Mouse (Mus musculus): ENCODE data around the gene Cct8l1. TPM values are rescaled to one million over a fixed set of nuclear protein-coding genes. Genes with fewer than 3 reads are reported as not detected.
A peak's percentile ranks its signal among the peaks of the same experiment; 100 is the strongest.

Cct8l1 gene
- polyA plus RNA-seq, 1 experiment from 2014 or later = not detected

DNA sequence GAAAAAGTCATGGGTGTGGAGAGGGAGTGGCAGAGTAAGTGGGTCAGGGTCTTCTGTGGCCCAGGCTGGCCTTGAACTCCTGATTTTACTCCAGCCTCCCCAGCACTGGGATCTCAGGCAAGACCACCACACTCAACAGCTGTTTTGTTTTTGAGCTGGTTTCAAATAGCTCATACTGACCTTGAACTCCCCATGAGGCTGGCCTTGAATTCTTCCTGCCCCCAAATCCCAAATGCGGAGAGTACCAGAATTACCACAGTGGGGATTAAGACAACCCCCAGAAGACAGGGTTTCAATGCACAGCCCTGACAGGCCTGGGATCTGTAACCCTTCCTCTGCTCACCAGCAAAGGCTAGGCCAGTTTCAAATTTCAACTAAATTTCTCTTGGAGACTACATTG, 12.1 kb downstream of the Cct8l1 start:
- H3K27ac ChIP-seq (ENCODE audit: low read depth) = no peak overlapping the region
- no peaks in the 10 kb centered on the region for H3K9me3 ChIP-seq (ENCODE audit: low read length)
- no peaks in the 10 kb centered on the region for H3K36me3 ChIP-seq (replicated peaks; ENCODE audit: insufficient read depth, low read length)
- no peak overlapping the region for H3K4me2 ChIP-seq (ENCODE audit: low read depth, low read length)
- DNase-seq (no peak), ATAC-seq (no peak)
- H3K9ac ChIP-seq (replicated peaks) = no peak overlapping the region
- H3K4me3 ChIP-seq (ENCODE audit: low read depth, low read length) = no peak overlapping the region
- H3K27me3 ChIP-seq (ENCODE audit: insufficient read depth, low read length) = no peaks in the 10 kb centered on the region
- TF ChIP-seq EP300 (IDR thresholded peaks at IDR 0.05; ENCODE audit: low read depth) = no peak
- TF ChIP-seq CTCF (IDR thresholded peaks at IDR 0.05; ENCODE audit: low read depth) = no peak
- H3K4me1 ChIP-seq (ENCODE audit: insufficient read depth) = peaks cover 22% of the 10 kb centered on the region
- WGBS (ENCODE audit: insufficient replicate concordance) = 71% methylated on average over 1 of the region's 1 CpGs

DNA sequence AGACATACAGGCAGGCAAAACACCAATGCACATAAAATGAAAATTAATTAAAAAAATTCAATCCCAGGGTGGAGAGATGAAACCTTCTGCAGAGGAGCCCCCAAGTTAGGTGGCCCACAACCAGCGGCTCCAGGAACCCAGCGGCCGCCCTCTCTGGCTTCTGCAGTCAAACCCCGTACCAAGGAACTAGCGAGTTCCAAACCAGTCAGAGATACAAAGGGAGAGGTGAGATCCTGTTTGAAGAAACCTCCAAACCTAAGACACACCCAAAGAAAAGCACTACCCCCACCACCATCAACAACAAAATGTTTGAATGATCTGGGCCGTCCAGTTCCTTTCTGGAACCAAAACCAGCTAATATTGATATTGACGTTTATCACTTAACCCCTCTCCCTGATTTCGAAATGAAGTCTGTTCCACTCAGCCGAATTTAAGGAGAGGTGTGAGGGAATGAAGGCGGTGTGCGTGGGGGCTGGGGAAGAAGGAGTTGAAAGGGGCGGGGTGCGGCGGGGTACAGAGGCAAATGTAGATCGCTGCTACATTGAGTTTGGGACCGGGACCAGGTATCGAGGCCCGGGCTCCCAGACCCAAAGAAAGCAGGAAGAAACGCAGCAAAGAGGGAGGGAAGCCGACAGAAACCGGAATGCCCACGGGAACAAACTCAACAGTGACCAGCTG, 13.1 kb downstream of the Cct8l1 start:
- H3K27me3 ChIP-seq (ENCODE audit: insufficient read depth, low read length) = no peaks in the 10 kb centered on the region
- 11% methylated on average over 22 of the region's 22 CpGs for WGBS (ENCODE audit: insufficient replicate concordance)
- DNase-seq (no peak), ATAC-seq (peak; percentile 18)
- no peak for TF ChIP-seq EP300 (IDR thresholded peaks at IDR 0.05; ENCODE audit: low read depth)
- TF ChIP-seq CTCF (IDR thresholded peaks at IDR 0.05; ENCODE audit: low read depth) = no peak
- H3K36me3 ChIP-seq (replicated peaks; ENCODE audit: insufficient read depth, low read length) = no peaks in the 10 kb centered on the region
- H3K9ac ChIP-seq (replicated peaks) = peak overlapping the region; percentile 73
- H3K9me3 ChIP-seq (ENCODE audit: low read length) = no peaks in the 10 kb centered on the region
- H3K4me2 ChIP-seq (ENCODE audit: low read depth, low read length) = peak overlapping the region; percentile 80
- H3K4me1 ChIP-seq (ENCODE audit: insufficient read depth) = peaks cover 22% of the 10 kb centered on the region
- peak overlapping the region; percentile 76 for H3K4me3 ChIP-seq (ENCODE audit: low read depth, low read length)
- peak overlapping the region; percentile 92 for H3K27ac ChIP-seq (ENCODE audit: low read depth)

DNA sequence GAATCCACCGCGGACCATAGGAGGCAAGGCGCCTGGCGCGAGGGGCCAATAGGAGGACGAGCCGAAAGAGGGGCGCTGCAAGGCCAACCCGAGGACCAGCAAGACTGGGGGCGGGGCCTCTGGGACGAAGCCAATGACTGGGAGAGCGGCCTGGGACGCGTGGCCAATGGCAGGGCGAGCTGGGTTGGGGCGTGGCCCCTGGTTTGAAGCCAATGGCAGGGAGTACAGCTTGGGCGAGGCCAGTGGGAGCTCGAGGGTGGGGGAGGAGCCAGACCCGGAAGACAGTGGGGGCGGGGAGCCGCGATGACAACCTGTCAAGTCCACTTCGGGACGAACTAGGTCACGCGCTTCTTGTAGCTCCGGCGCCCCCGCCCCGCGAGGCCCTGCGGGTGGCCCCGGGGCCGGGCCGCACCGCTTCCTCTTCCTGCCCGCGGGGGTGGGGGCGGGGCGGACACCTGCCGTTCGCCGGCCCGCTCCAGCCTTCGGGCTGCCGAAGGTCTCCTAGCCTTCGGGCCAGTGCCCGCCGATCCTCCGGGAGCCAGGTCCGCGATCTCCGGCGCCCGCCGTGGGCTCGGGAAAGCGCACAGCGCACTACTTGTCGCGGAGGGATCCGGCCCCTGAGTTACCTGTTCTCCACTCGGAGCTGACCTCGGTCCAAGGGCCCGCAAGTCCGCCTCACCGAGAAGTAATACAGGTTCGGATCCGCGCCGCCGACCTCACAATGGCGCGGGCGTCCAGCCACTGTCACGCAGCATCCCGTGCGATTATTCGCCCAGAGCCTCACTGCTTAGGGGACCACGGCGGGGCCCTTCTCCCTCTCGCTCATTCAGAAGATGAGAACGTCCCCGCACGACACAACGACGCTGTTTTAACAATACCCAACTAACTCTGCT, 13.9 kb downstream of the Cct8l1 start:
- Histone ChIP-seq H3K9ac (replicated peaks) (peak overlapping the region; percentile 87), H3K36me3 (replicated peaks; ENCODE audit: insufficient read depth, low read length) (no peaks in the 10 kb centered on the region), H3K27me3 (ENCODE audit: insufficient read depth, low read length) (no peaks in the 10 kb centered on the region), H3K27ac (ENCODE audit: low read depth) (peak overlapping the region; percentile 100), H3K4me1 (ENCODE audit: insufficient read depth) (peaks cover 22% of the 10 kb centered on the region), H3K4me2 (ENCODE audit: low read depth, low read length) (peak overlapping the region; percentile 80), H3K9me3 (ENCODE audit: low read length) (no peaks in the 10 kb centered on the region), H3K4me3 (ENCODE audit: low read depth, low read length) (peak overlapping the region; percentile 76)
- TF ChIP-seq EP300 (IDR thresholded peaks at IDR 0.05; ENCODE audit: low read depth) (no peak), CTCF (IDR thresholded peaks at IDR 0.05; ENCODE audit: low read depth) (peak; percentile 38)
- ATAC-seq (peak; percentile 98), DNase-seq (peak; percentile 100)
- under 1% methylated on average over 71 of the region's 87 CpGs for WGBS (ENCODE audit: insufficient replicate concordance)

DNA sequence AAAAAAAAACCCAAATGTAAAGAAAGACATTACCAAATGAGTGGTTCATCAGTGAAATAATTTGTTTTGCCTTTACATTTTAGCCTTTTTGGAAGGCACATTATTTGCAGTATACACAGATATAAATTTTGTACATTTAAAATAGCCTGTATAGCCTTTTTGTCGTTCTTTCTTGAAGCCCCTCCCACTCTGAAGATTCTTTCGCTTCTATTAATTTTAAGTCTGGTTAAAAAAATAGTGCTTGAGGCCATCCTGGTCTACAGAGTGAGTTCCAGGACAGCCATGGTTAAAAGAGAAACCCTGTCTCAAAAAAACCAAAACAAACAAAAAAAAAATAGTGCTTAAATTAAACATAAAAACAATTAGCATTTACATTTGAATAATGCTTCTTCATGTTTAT, 14.8 kb downstream of the Cct8l1 start:
- H3K36me3 ChIP-seq (replicated peaks; ENCODE audit: insufficient read depth, low read length) = no peaks in the 10 kb centered on the region
- peaks cover 22% of the 10 kb centered on the region for H3K4me1 ChIP-seq (ENCODE audit: insufficient read depth)
- peak overlapping the region; percentile 76 for H3K4me3 ChIP-seq (ENCODE audit: low read depth, low read length)
- ATAC-seq (no peak), DNase-seq (no peak)
- H3K4me2 ChIP-seq (ENCODE audit: low read depth, low read length) = peak overlapping the region; percentile 76
- H3K9me3 ChIP-seq (ENCODE audit: low read length) = no peaks in the 10 kb centered on the region
- TF ChIP-seq EP300 (IDR thresholded peaks at IDR 0.05; ENCODE audit: low read depth) (no peak), CTCF (IDR thresholded peaks at IDR 0.05; ENCODE audit: low read depth) (no peak)
- peak overlapping the region; percentile 87 for H3K9ac ChIP-seq (replicated peaks)
- no peaks in the 10 kb centered on the region for H3K27me3 ChIP-seq (ENCODE audit: insufficient read depth, low read length)
- WGBS (ENCODE audit: insufficient replicate concordance) = 4% methylated on average over 2 of the region's 2 CpGs
- H3K27ac ChIP-seq (ENCODE audit: low read depth) = peak overlapping the region; percentile 100

DNA sequence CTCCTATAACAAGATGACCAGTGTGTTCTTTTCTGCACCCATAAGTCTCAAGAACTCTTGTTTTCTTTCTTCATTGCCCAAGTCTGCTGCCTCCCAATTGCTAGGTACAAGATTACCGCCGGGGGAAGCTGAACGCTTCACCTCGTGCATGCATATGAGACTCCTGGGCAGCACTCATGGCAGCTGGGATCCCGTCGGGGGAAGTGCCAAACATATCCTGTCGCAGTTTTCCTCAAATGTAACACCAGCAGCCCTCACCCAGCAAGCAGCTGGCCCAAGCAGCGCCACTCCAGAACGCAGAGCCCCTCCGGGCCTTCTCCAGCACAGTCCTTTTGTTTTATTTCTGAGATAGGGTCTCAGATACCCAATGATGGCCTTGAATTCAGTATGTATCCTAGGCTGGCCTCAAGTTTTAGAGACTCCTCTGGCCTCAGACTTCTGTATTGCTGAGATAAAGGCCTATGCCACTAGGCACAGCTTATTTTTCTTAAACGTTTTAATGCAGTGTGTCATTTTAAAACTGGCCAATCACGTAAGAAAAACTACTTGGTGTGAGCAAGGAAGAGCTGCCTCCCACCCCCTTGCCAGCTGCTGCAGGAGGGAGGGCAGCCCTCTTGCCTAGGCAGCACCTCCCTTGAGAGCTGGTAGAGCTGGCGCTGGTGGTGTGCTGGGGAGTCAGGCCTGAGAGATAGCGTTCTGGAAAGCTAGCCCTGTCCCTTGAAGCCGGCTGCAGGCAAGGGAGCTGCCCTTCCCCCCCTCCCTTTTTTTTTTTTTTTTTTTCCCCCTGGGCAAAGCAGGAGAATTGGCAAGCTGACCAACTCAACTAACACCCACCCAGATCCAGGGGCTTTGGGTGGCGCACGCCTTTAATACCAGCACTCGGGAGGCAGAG, 16.6 kb downstream of the Cct8l1 start:
- H3K9me3 ChIP-seq (ENCODE audit: low read length) = no peaks in the 10 kb centered on the region
- H3K9ac ChIP-seq (replicated peaks) = no peak overlapping the region
- H3K36me3 ChIP-seq (replicated peaks; ENCODE audit: insufficient read depth, low read length) = no peaks in the 10 kb centered on the region
- 64% methylated on average over 18 of the region's 18 CpGs for WGBS (ENCODE audit: insufficient replicate concordance)
- no peaks in the 10 kb centered on the region for H3K27me3 ChIP-seq (ENCODE audit: insufficient read depth, low read length)
- peak overlapping the region; percentile 63 for H3K27ac ChIP-seq (ENCODE audit: low read depth)
- ATAC-seq (no peak), DNase-seq (peak; percentile 23)
- H3K4me3 ChIP-seq (ENCODE audit: low read depth, low read length) = no peak overlapping the region
- no peak overlapping the region for H3K4me2 ChIP-seq (ENCODE audit: low read depth, low read length)
- peaks cover 11% of the 10 kb centered on the region for H3K4me1 ChIP-seq (ENCODE audit: insufficient read depth)
- TF ChIP-seq CTCF (IDR thresholded peaks at IDR 0.05; ENCODE audit: low read depth) (no peak), EP300 (IDR thresholded peaks at IDR 0.05; ENCODE audit: low read depth) (no peak)
